Mouse (Mus musculus): ENCODE measurements around the gene Sgce. TPM values are rescaled to one million over a fixed set of nuclear protein-coding genes. Genes with fewer than 3 reads are reported as not detected.

Gene Sgce
- total and polyA plus RNA-seq, 3 experiments: not detected

- no peak for TF ChIP-seq MEF2A (IDR thresholded peaks at IDR 0.05; ENCODE audit: extremely low read depth, insufficient replicate concordance, low read depth, low read length, poor library complexity, severe bottlenecking)
Observed at GRCm38 (mm10) chr6:4731675-4732074, 15.3 kb downstream of the Sgce start (continued).

GRCm38 (mm10) chr6:4728305-4728704 is 18.7 kb downstream of the Sgce start:
- no peak overlapping the region for H3K27ac ChIP-seq (ENCODE audit: control insufficient read depth, low read depth, low read length)

GRCm38 (mm10) chr6:4723998-4724757 is 22.8 kb downstream of the Sgce start:
- DNase-seq (ENCODE audit: low read depth, low spot score): no peak
- no peaks in the 10 kb centered on the region for H3K9me3 ChIP-seq (replicated peaks; ENCODE audit: insufficient read depth, low read length)
- H3K79me2 ChIP-seq (ENCODE audit: control insufficient read depth, insufficient read depth, low read length, poor library complexity): no peaks in the 10 kb centered on the region
- H3K4me1 ChIP-seq (ENCODE audit: control insufficient read depth in 1 of 2, insufficient read depth in 2 of 2, low read length in 2 of 2): no peaks in the 10 kb centered on the region
- no peak overlapping the region for H3K27ac ChIP-seq (ENCODE audit: control insufficient read depth, low read depth, low read length)
- H3K27me3 ChIP-seq (ENCODE audit: control insufficient read depth in 1 of 2, insufficient read depth in 2 of 2, low read length in 2 of 2): peaks cover 0 to 2% of the 10 kb centered on the region in 2 experiments; a peak in 3 of 4 replicates
- TF ChIP-seq NRF1 (IDR thresholded peaks at IDR 0.05; ENCODE audit: insufficient read depth, low read depth, low read length, poor library complexity, severe bottlenecking) (no peak), TAL1 (IDR thresholded peaks at IDR 0.05; ENCODE audit: low read length) (no peak), USF1 (IDR thresholded peaks at IDR 0.05; ENCODE audit: low read depth, low read length) (no peak), CTCF (IDR thresholded peaks at IDR 0.05 in 2 of 3, conservative IDR thresholded peaks at IDR 0.05 in 1 of 3; ENCODE audit: control insufficient read depth in 1 of 3, insufficient read depth in 1 of 3, low read depth in 2 of 3, low read length in 3 of 3, poor library complexity in 1 of 3, severe bottlenecking in 1 of 3) (no peak), UBTF (IDR thresholded peaks at IDR 0.05; ENCODE audit: borderline replicate concordance, insufficient read depth, low read depth, low read length) (no peak)
- no peak overlapping the region for H3K9ac ChIP-seq (ENCODE audit: control insufficient read depth, low read depth, low read length, poor library complexity, severe bottlenecking)
- no peaks in the 10 kb centered on the region for H3K36me3 ChIP-seq (ENCODE audit: control insufficient read depth in 1 of 2, insufficient read depth in 2 of 2, low read length in 2 of 2)
- no peak overlapping the region for H3K4me3 ChIP-seq (ENCODE audit: control insufficient read depth in 1 of 2, insufficient read depth in 1 of 2, low read depth in 2 of 2, low read length in 2 of 2)

More at GRCm38 (mm10) chr6:4728305-4728704, 18.7 kb downstream of the Sgce start:
- Histone ChIP-seq H3K9ac (ENCODE audit: control insufficient read depth, low read depth, low read length, poor library complexity, severe bottlenecking) (no peak overlapping the region), H3K4me1 (ENCODE audit: control insufficient read depth in 1 of 2, insufficient read depth in 2 of 2, low read length in 2 of 2) (no peaks in the 10 kb centered on the region), H3K27me3 (ENCODE audit: control insufficient read depth in 1 of 2, insufficient read depth in 2 of 2, low read length in 2 of 2) (peaks cover 0 to 2% of the 10 kb centered on the region in 2 experiments; a peak in 2 of 4 replicates), H3K79me2 (ENCODE audit: control insufficient read depth, insufficient read depth, low read length, poor library complexity) (no peaks in the 10 kb centered on the region), H3K9me3 (replicated peaks; ENCODE audit: insufficient read depth, low read length) (no peaks in the 10 kb centered on the region), H3K36me3 (ENCODE audit: control insufficient read depth in 1 of 2, insufficient read depth in 2 of 2, low read length in 2 of 2) (no peaks in the 10 kb centered on the region), H3K4me3 (ENCODE audit: control insufficient read depth in 1 of 2, insufficient read depth in 1 of 2, low read depth in 2 of 2, low read length in 2 of 2) (no peak overlapping the region)
- DNase-seq (ENCODE audit: low read depth, low spot score): no peak
- TF ChIP-seq MAZ (IDR thresholded peaks at IDR 0.05; ENCODE audit: low read depth, low read length) (no peak), CHD2 (IDR thresholded peaks at IDR 0.05; ENCODE audit: low read length) (no peak), GATA1 (IDR thresholded peaks at IDR 0.05; ENCODE audit: low read depth, low read length) (no peak), RAD21 (IDR thresholded peaks at IDR 0.05; ENCODE audit: low read depth, low read length) (no peak), POLR2A (IDR thresholded peaks at IDR 0.05; ENCODE audit: control insufficient read depth in 1 of 2, insufficient read depth in 1 of 2, low read depth in 1 of 2, low read length in 2 of 2, poor library complexity in 1 of 2) (no peak), USF1 (IDR thresholded peaks at IDR 0.05; ENCODE audit: low read depth, low read length) (no peak), CHD1 (IDR thresholded peaks at IDR 0.05; ENCODE audit: low read depth, low read length) (no peak), RCOR1 (IDR thresholded peaks at IDR 0.05; ENCODE audit: low read depth, low read length) (no peak), GABPA (IDR thresholded peaks at IDR 0.05; ENCODE audit: low read depth, low read length) (no peak), MXI1 (IDR thresholded peaks at IDR 0.05; ENCODE audit: low read depth, low read length) (no peak), MYC (IDR thresholded peaks at IDR 0.05; ENCODE audit: low read depth, low read length) (no peak), ZKSCAN1 (IDR thresholded peaks at IDR 0.05; ENCODE audit: low read depth, low read length) (no peak), NRF1 (IDR thresholded peaks at IDR 0.05; ENCODE audit: insufficient read depth, low read depth, low read length, poor library complexity, severe bottlenecking) (no peak), SMC3 (IDR thresholded peaks at IDR 0.05; ENCODE audit: low read depth, low read length) (no peak), MEF2A (IDR thresholded peaks at IDR 0.05; ENCODE audit: extremely low read depth, insufficient replicate concordance, low read depth, low read length, poor library complexity, severe bottlenecking) (no peak)

Data from MEL (cell line).